Mouse (Mus musculus): ENCODE measurements around the gene Vmn2r66. TPM values are rescaled to one million over a fixed set of nuclear protein-coding genes. Genes with fewer than 3 reads are reported as not detected.

Vmn2r66 gene
- total RNA-seq (2021) = not detected
- long read RNA-seq, experiment 1 = 0 reads
- long read RNA-seq, experiment 2 = 0 reads

DNA sequence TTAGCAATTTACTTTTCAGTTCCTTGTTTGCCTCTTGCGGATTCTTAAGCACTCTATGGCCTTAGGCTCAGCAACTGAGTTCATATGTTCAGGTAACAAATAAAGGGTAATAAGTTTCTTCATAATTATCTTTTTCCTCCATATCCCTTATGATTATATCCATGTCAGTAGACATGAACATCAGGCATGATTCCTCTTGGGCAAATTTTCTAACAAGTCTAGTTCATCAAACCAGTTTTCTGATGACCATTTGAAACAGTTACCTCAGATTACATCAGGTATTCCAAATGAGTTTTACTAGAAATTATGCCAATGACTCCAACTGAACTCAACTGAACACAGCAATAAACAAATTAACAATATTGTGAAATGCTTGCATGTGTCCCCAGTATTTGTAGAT is at the start of gene Vmn2r66:
Gene Vmn2r66 (minus strand): TSS at position 101 of the 400 bp plus-strand sequence.
- DNase-seq = no peak
- H3K27ac ChIP-seq = no peak within 1 kb of the TSS
- H3K4me3 ChIP-seq = no peak within 1 kb of the TSS
- TF ChIP-seq CTCF (IDR thresholded peaks at IDR 0.05) = no peak
- intact Hi-C loops (cut with DNase I) = no loop called here

GRCm38 (mm10) chr7:84996694-84997093 is 15.4 kb downstream of the Vmn2r66 start:
- intact Hi-C loops (cut with DNase I) = no loop called here
- no peak overlapping the region for H3K27ac ChIP-seq

DNA sequence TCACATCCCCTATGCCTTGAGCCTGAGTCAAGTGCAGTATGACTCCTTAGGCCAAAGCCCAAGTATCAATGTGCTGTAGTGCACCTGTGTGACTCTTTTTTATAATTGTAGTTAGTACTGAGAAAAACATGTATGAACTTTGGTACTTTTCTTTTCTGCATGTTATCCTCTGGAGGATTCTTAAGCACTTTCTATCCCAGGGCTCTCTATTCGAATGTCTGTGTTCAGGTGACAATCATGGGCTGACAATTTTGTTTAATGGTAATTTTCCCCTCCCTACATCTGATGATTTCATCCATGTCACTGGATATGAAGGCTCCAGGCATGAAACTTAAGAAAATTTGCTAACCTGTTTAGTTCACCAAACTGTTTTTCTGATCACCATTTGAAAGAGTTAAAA is 48.1 kb downstream of the Vmn2r66 start, which contains the start of gene Vmn2r65:
Gene Vmn2r65 (minus strand): TSS at position 101 of the 400 bp plus-strand sequence.
- Histone ChIP-seq H3K4me3 (no peak within 1 kb of the TSS), H3K27ac (no peak within 1 kb of the TSS)
- TF ChIP-seq CTCF (IDR thresholded peaks at IDR 0.05) = no peak
- DNase-seq = no peak
- intact Hi-C loops (cut with DNase I) = no loop called here

More at GRCm38 (mm10) chr7:84996694-84997093, 15.4 kb downstream of the Vmn2r66 start:
- DNase-seq = no peak
- TF ChIP-seq CTCF (IDR thresholded peaks at IDR 0.05) = no peak
- no peak overlapping the region for H3K4me3 ChIP-seq

Other genes with a start within 250 kb of the Vmn2r66 start
- not detected for gene Olfr291, start 158.7 kb downstream of the Vmn2r66 start, total RNA-seq (2021)
- gene Vmn2r65, start 48.2 kb downstream of the Vmn2r66 start, total RNA-seq (2021) = not detected
- not detected for gene Vmn2r67, start 143.7 kb upstream of the Vmn2r66 start, total RNA-seq (2021)
- not detected for gene Vmn2r68, start 225.5 kb upstream of the Vmn2r66 start, total RNA-seq (2021)